Mouse (Mus musculus) left cerebral cortex, adult 9 months (tissue): Measurements from ENCODE around the gene D5Ertd579e.

Experiments used
- DNase-seq, 2 experiments: peaks; one replicate each; pipeline ENCODE4 v3.0.0; 2022; ENCODE audit warnings: low spot score in 2 of 2

Gene D5Ertd579e

GRCm38 (mm10) chr5:36570546-36571245 is 125.1 kb downstream of the D5Ertd579e start:
- no peak for DNase-seq

- no peak for DNase-seq
Observed at GRCm38 (mm10) chr5:36570098-36570497, 125.7 kb downstream of the D5Ertd579e start.

- DNase-seq, result no peak
Observed at GRCm38 (mm10) chr5:36568118-36568517, 127.7 kb downstream of the D5Ertd579e start.

- DNase-seq, result no peak
Observed at GRCm38 (mm10) chr5:36567627-36568026, 128.2 kb downstream of the D5Ertd579e start.

GRCm38 (mm10) chr5:36564530-36564929 is 131.3 kb downstream of the D5Ertd579e start:
- DNase-seq, result no peak

GRCm38 (mm10) chr5:36563741-36564140 is 132.1 kb downstream of the D5Ertd579e start:
- DNase-seq, result no peak

- DNase-seq, result no peak
Observed at GRCm38 (mm10) chr5:36562791-36563445, 132.9 kb downstream of the D5Ertd579e start.

- DNase-seq, result peak in 1 of 2 experiments; percentile 41
Observed at GRCm38 (mm10) chr5:36561509-36561908, 134.3 kb downstream of the D5Ertd579e start.

GRCm38 (mm10) chr5:36560490-36560889 is 135.3 kb downstream of the D5Ertd579e start:
- DNase-seq, result no peak

- no peak for DNase-seq
Observed at GRCm38 (mm10) chr5:36559510-36560235, 136.2 kb downstream of the D5Ertd579e start.

GRCm38 (mm10) chr5:36559106-36559505 is 136.7 kb downstream of the D5Ertd579e start:
- DNase-seq, result no peak

GRCm38 (mm10) chr5:36558526-36558925 is 137.3 kb downstream of the D5Ertd579e start:
- DNase-seq, result no peak

GRCm38 (mm10) chr5:36557584-36558308 is 138.1 kb downstream of the D5Ertd579e start:
- no peak for DNase-seq

GRCm38 (mm10) chr5:36556906-36557305 is 138.9 kb downstream of the D5Ertd579e start:
- no peak for DNase-seq

- DNase-seq, result no peak
Observed at GRCm38 (mm10) chr5:36556289-36556688, 139.5 kb downstream of the D5Ertd579e start.

- DNase-seq, result no peak
Observed at GRCm38 (mm10) chr5:36554496-36554895, 141.3 kb downstream of the D5Ertd579e start.

GRCm38 (mm10) chr5:36553886-36554285 is 141.9 kb downstream of the D5Ertd579e start:
- DNase-seq, result no peak

GRCm38 (mm10) chr5:36553056-36553606 is 142.7 kb downstream of the D5Ertd579e start:
- DNase-seq, result no peak

GRCm38 (mm10) chr5:36552391-36552790 is 143.4 kb downstream of the D5Ertd579e start:
- DNase-seq, result no peak
